Mouse (Mus musculus): ENCODE results near the gene Spaca6.

- TF ChIP-seq CTCF (IDR thresholded peaks at IDR 0.05; ENCODE audit: low read depth, low read length) (no peak), POLR2A (IDR thresholded peaks at IDR 0.05; ENCODE audit: extremely low read depth, insufficient read depth, low read length) (no peak)
Measured at GRCm38 (mm10) chr17:17862360-17862759, 35.4 kb downstream of the Spaca6 start.

Measured in liver, adult 2 months (tissue).